Mouse (Mus musculus) lung, postnatal 0 days (tissue): ENCODE measurements around the gene Rilpl1. TPM values are rescaled to one million over a fixed set of nuclear protein-coding genes. Genes with fewer than 3 reads are reported as not detected.
A peak's percentile ranks its signal among the peaks of the same experiment; 100 is the strongest.
"Not testable (repeated sequence)": the region's sequence is repeated elsewhere in the genome, so short reads cannot be mapped to it uniquely, and the experiment has no call there.

Experiments used
- ATAC-seq: fragments of 200-750 bp; cut with Nextera tagmentation; 2 replicates; pipeline ENCODE4 v1.8.0; 2017; ENCODE audit warnings: moderate library complexity
- DNase-seq: peaks from one replicate; pipeline ENCODE4 v3.0.0-alpha.2; 2016; ENCODE audit warnings: low spot score
- H3K27ac ChIP-seq: fragments of 300-500 bp; sonication (generic); 2 replicates; pipeline ENCODE4 v1.5.1; 2014; ENCODE audit warnings: antibody characterized with exemption, mild to moderate bottlenecking, low read length, mixed read lengths
- H3K27me3 ChIP-seq: fragments of 300-500 bp; sonication (generic); replicated peaks from 2 replicates; pipeline ENCODE4 v1.6.1; 2014; ENCODE audit warnings: low read length, mixed read lengths; ENCODE audit not compliant: insufficient read depth
- H3K36me3 ChIP-seq: fragments of 300-500 bp; sonication (generic); 2 replicates; pipeline ENCODE4 v1.6.1; 2014; ENCODE audit warnings: low read length, mixed read lengths; ENCODE audit not compliant: insufficient read depth
- H3K4me1 ChIP-seq: fragments of 300-500 bp; sonication (generic); 2 replicates; pipeline ENCODE4 v1.6.1; 2014; ENCODE audit warnings: antibody characterized with exemption, low read depth, low read length, mixed read lengths; ENCODE audit not compliant: insufficient read depth
- H3K4me2 ChIP-seq: fragments of 300-500 bp; sonication (generic); replicated peaks from 2 replicates; pipeline ENCODE4 v1.6.1; 2014; ENCODE audit warnings: low read depth, mild to moderate bottlenecking, low read length, moderate library complexity, mixed read lengths
- H3K4me3 ChIP-seq: fragments of 300-500 bp; sonication (generic); 2 replicates; pipeline ENCODE4 v1.5.1; 2014; ENCODE audit warnings: low read depth, low read length
- H3K9ac ChIP-seq: fragments of 300-500 bp; sonication (generic); replicated peaks from 2 replicates; pipeline ENCODE4 v1.6.1; 2014; ENCODE audit warnings: low read depth, mild to moderate bottlenecking
- H3K9me3 ChIP-seq: fragments of 300-500 bp; sonication (generic); 2 replicates; pipeline ENCODE4 v1.6.1; 2016; ENCODE audit warnings: low read length, mixed read lengths
- CTCF ChIP-seq: IDR thresholded peaks from 2 replicates; pipeline ENCODE4 v1.5.1; 2016; ENCODE audit warnings: antibody characterized with exemption, mild to moderate bottlenecking
- EP300 ChIP-seq: IDR thresholded peaks from 2 replicates; pipeline ENCODE4 v1.6.1; 2016; ENCODE audit warnings: antibody characterized with exemption, mild to moderate bottlenecking, control low read depth
- WGBS: fragments of 180-500 bp; shearing (Covaris S2); extraction: QIAGEN DNeasy Blood & Tissue Kit; methylation state at CpG from one replicate; pipeline ENCODE4 v1.1.7; 2014; 5-methylcytosine and 5-hydroxymethylcytosine counted together
- polyA plus RNA-seq: library from polyadenylated mRNA; unstranded; fragments of >200 nt; fragmentation: Nextera tagmentation; extraction: Ambion mirVana; gene quantifications from 2 replicates; pipeline ENCODE4 v1.2.1, GENCODE M21; 2015

Gene Rilpl1
- polyA plus RNA-seq, 1 experiment from 2014 or later = 24.4 TPM

GRCm38 (mm10) chr5:124469486-124469885 lies 61.7 kb downstream of the Rilpl1 start:
- DNase-seq (no peak), ATAC-seq (no peak)
- TF ChIP-seq CTCF = no peak
- TF ChIP-seq EP300 = no peak
- Histone ChIP-seq H3K36me3 (no peaks in the 10 kb centered on the region), H3K27ac (no peak overlapping the region), H3K9me3 (no peaks in the 10 kb centered on the region), H3K9ac (no peak overlapping the region), H3K27me3 (no peaks in the 10 kb centered on the region), H3K4me3 (no peak overlapping the region), H3K4me2 (no peak overlapping the region), H3K4me1 (no peaks in the 10 kb centered on the region)
- WGBS = 93% methylated on average over 6 of the region's 6 CpGs

GRCm38 (mm10) chr5:124468365-124468764 lies 62.8 kb downstream of the Rilpl1 start:
- TF ChIP-seq EP300 = no peak
- TF ChIP-seq CTCF = no peak
- DNase-seq = no peak
- no peak for ATAC-seq
- Histone ChIP-seq H3K36me3 (no peaks in the 10 kb centered on the region), H3K4me3 (no peak overlapping the region), H3K9me3 (no peaks in the 10 kb centered on the region), H3K27me3 (no peaks in the 10 kb centered on the region), H3K9ac (no peak overlapping the region), H3K4me1 (no peaks in the 10 kb centered on the region), H3K4me2 (no peak overlapping the region), H3K27ac (no peak overlapping the region)
- 92% methylated on average over 7 of the region's 7 CpGs for WGBS

GRCm38 (mm10) chr5:124467766-124468165 lies 63.4 kb downstream of the Rilpl1 start:
- WGBS = 64% methylated on average over 1 of the region's 1 CpGs
- no peak overlapping the region for H3K4me2 ChIP-seq
- H3K27ac ChIP-seq = no peak overlapping the region
- H3K9ac ChIP-seq = no peak overlapping the region
- H3K4me3 ChIP-seq = no peak overlapping the region
- TF ChIP-seq EP300 = no peak
- no peak for TF ChIP-seq CTCF
- no peaks in the 10 kb centered on the region for H3K4me1 ChIP-seq
- H3K36me3 ChIP-seq = no peaks in the 10 kb centered on the region
- peak; percentile 58 for DNase-seq
- H3K27me3 ChIP-seq = no peaks in the 10 kb centered on the region
- peak; percentile 58 for ATAC-seq
- H3K9me3 ChIP-seq = no peaks in the 10 kb centered on the region

GRCm38 (mm10) chr5:124464905-124465304 lies 66.3 kb downstream of the Rilpl1 start:
- Histone ChIP-seq H3K36me3 (peaks cover 14% of the 10 kb centered on the region; the same call in 1 of the 2 replicates), H3K4me1 (no peaks in the 10 kb centered on the region), H3K9me3 (no peaks in the 10 kb centered on the region), H3K27ac (no peak overlapping the region), H3K9ac (no peak overlapping the region), H3K4me3 (no peak overlapping the region), H3K27me3 (no peaks in the 10 kb centered on the region), H3K4me2 (no peak overlapping the region)
- no peak for TF ChIP-seq EP300
- TF ChIP-seq CTCF = no peak
- ATAC-seq = no peak
- DNase-seq = no peak

GRCm38 (mm10) chr5:124463462-124463861 lies 67.7 kb downstream of the Rilpl1 start:
- Histone ChIP-seq H3K27ac (no peak overlapping the region), H3K36me3 (peaks cover 19% of the 10 kb centered on the region; the same call in 1 of the 2 replicates), H3K4me1 (no peaks in the 10 kb centered on the region), H3K4me3 (no peak overlapping the region), H3K9ac (no peak overlapping the region), H3K4me2 (no peak overlapping the region), H3K9me3 (no peaks in the 10 kb centered on the region), H3K27me3 (no peaks in the 10 kb centered on the region)
- no peak for DNase-seq
- TF ChIP-seq CTCF (no peak), EP300 (no peak)
- ATAC-seq = no peak
- WGBS = 76% methylated on average over 5 of the region's 5 CpGs

GRCm38 (mm10) chr5:124462297-124463025 lies 68.7 kb downstream of the Rilpl1 start:
- TF ChIP-seq CTCF (no peak), EP300 (no peak)
- H3K9me3 ChIP-seq = no peaks in the 10 kb centered on the region
- no peaks in the 10 kb centered on the region for H3K4me1 ChIP-seq
- no peak for DNase-seq
- WGBS = 87% methylated on average over 8 of the region's 8 CpGs
- H3K4me2 ChIP-seq = no peak overlapping the region
- no peak overlapping the region for H3K9ac ChIP-seq
- no peak overlapping the region for H3K27ac ChIP-seq
- peaks cover 20% of the 10 kb centered on the region; the same call in 1 of the 2 replicates for H3K36me3 ChIP-seq
- H3K27me3 ChIP-seq = no peaks in the 10 kb centered on the region
- H3K4me3 ChIP-seq = no peak overlapping the region
- no peak for ATAC-seq

- not testable (repeated sequence) for DNase-seq, H3K9me3 ChIP-seq, H3K27ac ChIP-seq, H3K4me2 ChIP-seq, H3K9ac ChIP-seq, H3K27me3 ChIP-seq, H3K4me3 ChIP-seq, H3K4me1 ChIP-seq, ATAC-seq
- WGBS = 92% methylated on average over 14 of the region's 14 CpGs
- peaks cover 20% of the 10 kb centered on the region for H3K36me3 ChIP-seq
Observed at GRCm38 (mm10) chr5:124460922-124461321, 70.3 kb downstream of the Rilpl1 start.
